Mouse (Mus musculus): Measurements from ENCODE around the gene Apex2.
"Not testable (repeated sequence)": the region's sequence is repeated elsewhere in the genome, so short reads cannot be mapped to it uniquely, and the experiment has no call there.

Apex2 gene

GRCm38 (mm10) chrX:150487811-150488210 is 101.9 kb downstream of the Apex2 start:
- not testable (repeated sequence) for DNase-seq (ENCODE audit: low read depth, low spot score)

GRCm38 (mm10) chrX:150486314-150487030 is 103.2 kb downstream of the Apex2 start:
- DNase-seq (ENCODE audit: low read depth, low spot score): not testable (repeated sequence)

GRCm38 (mm10) chrX:150477854-150478780 is 111.6 kb downstream of the Apex2 start:
- peak; percentile 87 for DNase-seq (ENCODE audit: low read depth, low spot score)

- DNase-seq (ENCODE audit: low read depth, low spot score): no peak
Measured at GRCm38 (mm10) chrX:150471416-150471815, 118.3 kb downstream of the Apex2 start.

Data from ZHBTc4 (cell line).